Mouse (Mus musculus) adrenal gland, postnatal 10 days (tissue): Measurements from ENCODE around the gene Tlcd1. TPM values are rescaled to one million over a fixed set of nuclear protein-coding genes. Genes with fewer than 3 reads are reported as not detected.
"Not testable (repeated sequence)": the region's sequence is repeated elsewhere in the genome, so short reads cannot be mapped to it uniquely, and the experiment has no call there.

ENCODE experiments used
- DNase-seq: peaks from one replicate; pipeline ENCODE4 v3.0.0; 2021; ENCODE audit warnings: mixed read lengths
- total RNA-seq, 2 experiments: library from RNA; stranded (reverse); gene quantifications; 2 replicates each; pipeline ENCODE4 v1.2.3; 2021

The Tlcd1 gene
- total RNA-seq, 2 experiments from 2014 or later, result 34.4 to 45.6 TPM

DNA sequence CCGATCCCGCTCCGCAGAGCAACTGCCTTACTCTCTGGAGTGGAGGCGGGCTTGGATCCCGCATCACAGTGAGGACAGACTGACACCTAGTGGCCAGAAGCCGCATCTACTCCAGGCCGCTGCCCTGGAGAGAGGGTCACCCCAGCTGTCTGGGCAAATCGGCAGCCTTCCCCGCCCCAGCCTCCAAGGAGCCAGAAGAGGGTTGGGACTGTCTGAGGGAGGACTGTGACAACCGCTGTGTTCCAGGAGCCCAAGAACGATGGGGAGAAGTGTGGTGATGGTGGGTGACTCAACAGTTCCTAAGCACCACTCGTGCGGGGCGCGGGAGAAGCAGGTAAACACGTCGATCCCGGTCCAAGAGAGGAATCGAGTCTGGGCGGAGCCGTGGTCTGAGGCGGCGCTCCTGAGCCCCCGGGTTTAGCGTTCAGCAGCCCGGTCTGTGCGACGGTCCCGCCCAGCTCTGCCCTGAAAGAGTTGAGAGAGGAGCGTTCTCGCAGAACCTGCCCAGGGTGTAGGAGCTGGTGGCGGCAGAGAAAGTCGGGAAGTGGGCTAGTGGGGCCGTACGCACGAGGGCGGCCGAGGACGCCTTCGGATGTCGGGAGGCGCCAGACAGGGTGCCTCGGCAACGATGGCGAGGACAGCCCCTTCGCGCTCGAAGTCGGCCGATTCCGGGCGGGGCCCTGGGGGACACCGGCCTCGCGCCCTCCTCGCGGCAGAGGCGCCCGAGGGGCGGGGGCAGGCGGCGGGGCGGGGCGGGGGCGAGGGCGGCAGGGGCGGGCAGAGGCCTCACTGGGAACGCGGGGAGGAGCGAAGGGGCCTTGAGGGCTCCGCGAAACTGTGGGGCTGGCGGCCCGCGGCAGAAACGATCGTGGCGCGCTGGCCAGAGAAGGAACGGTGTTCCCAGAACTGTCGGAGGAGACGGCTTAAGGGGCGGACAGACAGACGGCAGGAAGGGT, 1.7 kb downstream of the Tlcd1 start:
- peak; percentile 97 for DNase-seq

DNA sequence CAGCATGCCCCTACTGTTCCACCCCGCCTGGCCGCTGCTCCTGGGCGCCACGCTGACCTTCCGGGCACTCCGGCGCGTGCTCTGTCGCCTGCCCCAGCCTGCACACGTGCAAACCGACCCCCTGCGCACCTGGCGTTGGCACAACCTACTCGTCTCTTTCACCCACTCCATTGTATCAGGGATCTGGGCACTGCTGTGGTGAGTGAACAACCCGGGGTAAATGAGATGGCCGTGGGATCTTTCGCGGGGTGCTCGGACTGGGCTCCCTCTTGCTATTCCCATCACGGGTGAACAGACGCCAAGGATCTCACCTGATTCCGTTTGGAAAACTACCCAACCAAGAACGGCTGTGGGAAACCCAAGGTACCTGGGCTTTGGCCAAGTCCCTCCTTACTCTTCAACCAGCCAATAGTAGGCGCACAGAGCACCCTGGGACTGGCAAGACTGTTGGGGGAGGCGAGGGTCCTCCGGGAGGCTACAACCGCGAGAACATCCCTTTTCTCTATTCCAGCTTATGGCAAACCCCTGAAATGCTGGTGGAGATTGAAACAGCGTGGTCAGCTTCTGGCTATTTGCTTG, 2.4 kb downstream of the Tlcd1 start:
- peak; percentile 82 for DNase-seq

DNA sequence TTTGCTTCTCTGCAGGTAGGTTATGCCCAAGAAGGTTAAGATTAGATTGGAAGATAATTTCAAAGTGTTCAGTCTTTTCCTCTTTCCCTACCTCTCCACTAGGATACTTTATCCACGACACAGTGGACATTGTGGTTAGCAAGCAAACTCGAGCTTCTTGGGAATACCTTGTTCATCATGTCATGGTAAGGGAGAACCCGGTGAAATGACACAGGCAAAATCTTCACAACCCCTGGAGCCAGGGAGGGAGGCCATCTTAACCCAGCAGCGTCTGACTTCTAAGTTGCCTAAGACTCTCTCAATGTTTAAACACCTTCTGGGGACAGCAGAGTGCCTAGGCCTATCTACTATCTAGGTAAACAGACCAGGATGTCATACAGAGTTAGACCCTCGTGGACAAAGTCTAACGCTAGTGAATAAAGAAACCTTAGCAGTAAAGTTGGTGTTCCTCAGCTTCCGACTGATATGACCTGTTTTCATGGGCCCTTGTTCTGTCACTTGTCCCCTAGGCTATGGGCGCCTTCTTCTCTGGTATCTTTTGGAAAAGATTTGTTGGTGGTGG, 3.0 kb downstream of the Tlcd1 start:
- no peak for DNase-seq

DNA sequence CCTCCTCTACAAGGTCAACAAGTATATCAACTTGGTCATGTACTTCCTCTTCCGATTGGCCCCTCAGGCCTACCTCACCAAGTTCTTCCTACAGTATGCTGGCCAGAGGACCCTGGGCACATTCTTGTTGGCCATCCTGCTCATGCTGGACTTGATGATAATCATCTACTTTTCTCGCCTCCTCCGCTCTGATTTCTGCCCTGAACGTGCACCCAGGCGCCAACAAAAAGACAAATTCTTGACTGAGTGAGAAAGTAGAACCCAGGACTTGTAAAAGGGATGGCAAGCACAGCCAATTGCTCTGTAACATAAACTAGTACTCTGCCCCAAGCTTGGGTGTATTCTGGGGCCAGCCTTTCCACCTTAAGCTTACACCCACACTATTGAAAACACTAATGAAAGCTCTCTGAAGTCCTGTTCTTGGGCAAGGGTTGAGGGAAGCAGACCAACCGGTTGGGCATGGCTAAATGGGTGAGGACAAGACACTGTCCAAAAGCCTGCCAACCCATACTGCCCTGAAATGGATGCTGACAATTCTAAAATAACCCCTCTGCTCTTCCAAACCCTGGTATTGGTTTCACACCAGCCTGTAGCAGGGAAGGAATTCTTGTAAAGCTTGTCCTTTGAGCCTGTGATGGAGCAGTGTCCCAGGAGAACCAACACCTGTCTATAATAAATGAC, 3.7 kb downstream of the Tlcd1 start:
- DNase-seq, result no peak

DNA sequence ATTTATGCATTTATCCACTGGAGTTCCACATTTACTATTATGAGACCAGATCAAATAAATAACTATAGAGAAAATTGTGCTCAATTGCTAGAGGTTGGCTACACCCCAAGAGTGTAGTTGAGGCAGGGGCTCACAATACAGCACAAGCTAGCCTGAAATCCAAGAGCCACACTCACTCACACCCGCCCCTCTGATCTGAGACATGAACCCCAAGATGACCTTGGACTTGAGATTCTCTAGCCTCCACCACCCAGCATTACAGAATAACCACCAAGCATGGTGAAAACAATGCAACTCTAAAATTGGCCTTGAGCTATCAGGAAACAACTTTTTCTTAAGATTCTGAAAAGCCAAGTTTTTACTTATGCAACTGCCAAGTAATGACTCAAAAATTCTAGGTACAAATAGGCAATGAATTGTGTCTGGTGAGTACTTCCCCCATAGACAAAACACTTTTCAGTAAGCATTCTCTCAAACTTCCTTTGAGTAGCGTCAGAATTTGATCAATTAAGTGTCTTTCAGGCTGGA, 5.4 kb downstream of the Tlcd1 start:
- DNase-seq, result no peak

DNA sequence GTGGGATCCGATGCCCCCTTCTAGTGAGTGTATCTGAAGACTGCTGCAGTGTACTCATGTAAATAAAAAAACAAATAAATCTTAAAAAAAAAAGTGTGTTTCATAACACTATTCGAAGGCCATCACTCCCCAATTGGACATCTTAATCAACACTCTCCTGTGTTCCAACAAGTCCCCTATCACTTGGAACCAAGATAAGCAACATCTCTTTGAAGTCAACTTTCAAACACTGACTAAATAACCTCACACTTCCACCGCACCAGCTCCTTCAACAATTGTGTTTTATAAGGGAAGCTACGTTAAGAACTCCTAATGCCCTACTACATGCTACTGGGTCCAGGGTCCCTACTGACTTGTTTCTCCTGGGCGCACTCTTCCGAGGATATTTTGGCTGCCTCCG, 5.9 kb downstream of the Tlcd1 start:
- DNase-seq, result no peak

DNA sequence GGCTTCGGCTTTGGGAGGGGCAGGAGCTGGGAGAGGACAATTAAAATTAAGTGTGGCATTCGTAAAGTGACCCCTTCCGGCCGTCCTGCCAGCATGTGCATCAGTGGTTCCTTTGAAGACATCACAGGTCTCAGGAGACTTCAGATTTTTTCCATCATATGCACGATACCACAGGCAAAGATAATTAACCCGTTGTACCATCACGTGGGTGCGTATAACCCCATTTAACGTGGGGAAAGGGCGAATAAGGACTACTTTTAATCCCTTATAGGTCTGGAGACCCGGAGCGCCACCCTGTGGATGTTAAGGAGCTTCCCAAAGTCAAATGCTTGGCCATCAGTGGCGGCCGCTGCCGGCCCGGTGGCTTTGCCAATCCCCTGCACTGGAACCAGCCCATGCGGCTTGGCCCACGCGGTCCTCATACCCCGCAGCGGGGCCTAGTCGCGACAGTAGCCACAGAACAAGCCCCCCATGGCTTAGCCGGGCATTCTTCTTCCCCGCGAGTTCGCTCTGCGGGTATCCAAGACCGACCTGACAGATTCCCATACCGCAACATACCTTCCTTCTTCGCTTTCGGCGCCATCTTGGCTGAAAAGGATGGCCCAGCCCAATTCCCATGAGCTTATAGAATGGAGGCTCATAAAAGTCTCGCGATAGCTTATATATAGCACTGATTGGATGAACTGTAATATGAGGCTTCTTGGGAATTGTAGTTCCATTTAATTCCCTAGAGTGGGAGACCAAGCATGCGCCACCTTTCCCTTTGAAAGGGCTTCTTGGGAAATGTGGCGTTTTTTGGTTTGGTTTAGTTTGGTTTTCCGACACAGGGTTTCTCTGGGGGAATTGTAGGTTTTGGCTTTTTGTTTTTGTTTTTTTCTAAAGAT, 6.7 kb downstream of the Tlcd1 start, which contains the start of gene Rpl23a:
Gene Rpl23a (minus strand): TSS at position 624 of the 884 bp plus-strand sequence.
- DNase-seq, result peak; percentile 85

DNA sequence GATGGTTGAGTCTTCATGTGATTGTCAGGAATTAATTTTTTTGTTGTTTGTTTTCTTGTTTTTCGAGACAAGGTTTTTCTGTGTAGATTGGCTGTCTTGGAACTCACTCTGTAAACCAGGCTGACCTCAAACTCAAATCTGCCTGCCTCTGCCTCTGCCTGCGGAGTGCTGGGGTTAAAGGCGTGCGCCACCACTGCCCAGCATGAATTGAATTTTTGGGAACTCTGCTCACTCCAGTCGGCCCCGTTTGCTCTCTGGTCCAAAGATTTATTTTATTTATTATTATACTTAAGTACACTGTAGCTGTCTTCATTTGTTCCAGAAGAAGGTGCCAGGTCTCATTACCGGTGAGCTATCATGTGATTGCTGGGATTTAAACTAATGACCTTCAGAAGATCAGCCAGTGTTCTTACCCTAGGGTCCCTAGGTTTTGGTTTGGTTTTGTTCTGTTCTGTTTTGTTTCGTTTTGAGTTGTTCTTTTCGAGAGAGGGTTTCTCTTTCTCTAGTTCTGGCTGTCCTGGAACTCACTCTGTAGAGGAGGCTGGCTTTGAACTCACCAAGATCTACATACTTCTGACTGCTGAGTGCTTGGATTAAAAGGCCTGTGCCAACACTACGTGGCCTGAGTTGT, 7.5 kb downstream of the Tlcd1 start:
- DNase-seq, result no peak

DNA sequence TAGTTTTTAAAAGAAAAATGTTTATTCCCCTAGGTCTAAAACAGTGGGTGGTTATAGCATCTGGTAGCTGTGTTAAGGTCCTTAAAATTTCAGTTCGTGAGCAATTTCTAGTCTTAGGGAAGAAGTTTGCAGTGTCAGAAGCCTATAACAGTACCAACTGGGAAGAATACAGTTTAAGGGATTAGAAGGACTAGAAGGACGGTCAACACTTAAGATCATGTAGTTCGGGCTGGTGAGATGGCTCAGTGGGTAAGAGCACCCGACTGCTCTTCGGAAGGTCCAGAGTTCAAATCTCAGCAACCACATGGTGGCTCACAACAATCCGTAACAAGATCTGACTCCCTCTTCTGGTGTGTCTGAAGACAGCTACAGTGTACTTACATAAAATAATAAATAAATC, 8.2 kb downstream of the Tlcd1 start:
- not testable (repeated sequence) for DNase-seq

DNA sequence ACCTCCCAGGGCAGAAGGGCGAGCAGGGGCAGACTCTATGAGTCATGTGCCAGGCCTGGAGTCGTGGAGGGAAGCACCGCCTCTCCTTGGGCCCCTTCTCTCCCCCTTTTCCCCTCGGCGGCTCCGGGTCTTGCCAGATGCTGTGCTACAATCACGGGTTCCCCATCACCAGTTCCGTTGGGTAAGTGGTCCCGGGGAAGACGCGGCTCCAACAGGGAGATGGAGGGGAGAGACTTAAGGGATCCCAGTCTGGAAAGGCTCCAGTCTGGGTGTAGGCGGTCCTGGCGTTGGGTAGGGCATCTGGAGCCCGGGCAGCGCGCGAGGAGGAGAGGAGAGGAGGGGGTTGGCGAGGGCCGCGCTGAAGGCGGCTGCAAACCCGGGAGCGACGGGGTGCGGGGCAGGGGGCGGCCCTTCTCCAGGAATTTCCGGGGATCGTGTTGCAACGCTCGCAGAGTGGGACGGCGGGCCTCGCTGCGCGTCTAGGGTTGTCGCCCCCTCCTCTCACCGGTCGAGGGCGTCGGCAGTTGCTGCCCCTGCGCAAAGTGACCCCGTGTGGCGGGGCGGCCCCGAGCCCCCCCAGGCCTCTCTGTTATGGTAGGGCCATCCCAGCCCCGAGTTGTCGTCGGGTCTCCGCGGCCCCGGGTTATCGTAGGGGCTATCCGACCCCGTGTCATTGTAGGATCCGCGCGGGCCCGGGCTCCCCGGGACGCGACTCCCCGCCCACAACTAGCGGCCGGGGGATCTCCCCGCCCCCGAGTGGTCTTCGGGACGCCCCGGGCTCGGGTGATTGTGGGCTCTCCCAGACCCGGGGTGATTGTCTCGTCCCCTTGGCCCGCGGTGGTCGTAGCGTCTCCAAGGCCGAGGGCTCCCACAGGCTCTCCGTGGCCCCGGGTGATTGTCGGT, 12.1 kb downstream of the Tlcd1 start, which contains the start of gene Rab34:
Gene Rab34 (plus strand): TSS at position 100 of the 903 bp plus-strand sequence.
- DNase-seq, result peak; percentile 89

DNA sequence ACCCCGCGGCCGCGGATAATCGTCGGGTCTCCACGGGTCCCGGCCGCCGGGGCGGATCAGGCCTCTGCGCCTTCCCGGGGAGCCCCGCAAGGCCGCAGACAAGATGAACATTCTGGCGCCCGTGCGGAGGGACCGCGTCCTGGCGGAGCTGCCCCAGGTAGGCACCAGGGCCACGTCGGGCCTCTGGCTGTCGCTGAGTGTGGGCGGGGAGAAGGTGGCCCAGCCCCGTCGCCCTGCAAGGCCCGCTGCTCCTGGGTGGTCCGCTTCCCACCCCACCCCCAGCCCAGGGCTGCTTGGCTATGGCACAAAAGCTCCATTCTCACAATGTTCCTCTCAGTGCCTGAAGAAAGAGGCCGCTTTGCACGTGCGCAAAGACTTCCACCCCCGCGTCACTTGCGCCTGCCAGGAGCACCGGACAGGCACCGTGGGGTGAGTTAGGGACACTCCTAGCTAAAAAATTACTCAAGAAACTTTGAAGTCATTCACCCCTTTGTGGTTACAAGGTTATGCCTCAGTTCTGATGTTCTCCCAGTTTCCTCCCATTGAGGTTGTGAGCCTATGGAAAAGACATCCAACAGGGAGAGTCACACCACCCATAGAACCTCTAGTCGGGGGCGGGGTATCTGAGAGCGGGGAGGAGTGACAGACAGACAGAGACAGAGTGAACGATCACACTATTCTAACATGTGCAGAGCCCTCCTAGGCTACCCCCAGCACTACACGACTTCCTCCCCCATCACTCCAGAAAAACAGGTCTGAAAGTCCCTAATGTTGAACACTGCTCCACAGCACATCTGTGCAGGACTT, 12.9 kb downstream of the Tlcd1 start:
- DNase-seq, result peak; percentile 83

DNA sequence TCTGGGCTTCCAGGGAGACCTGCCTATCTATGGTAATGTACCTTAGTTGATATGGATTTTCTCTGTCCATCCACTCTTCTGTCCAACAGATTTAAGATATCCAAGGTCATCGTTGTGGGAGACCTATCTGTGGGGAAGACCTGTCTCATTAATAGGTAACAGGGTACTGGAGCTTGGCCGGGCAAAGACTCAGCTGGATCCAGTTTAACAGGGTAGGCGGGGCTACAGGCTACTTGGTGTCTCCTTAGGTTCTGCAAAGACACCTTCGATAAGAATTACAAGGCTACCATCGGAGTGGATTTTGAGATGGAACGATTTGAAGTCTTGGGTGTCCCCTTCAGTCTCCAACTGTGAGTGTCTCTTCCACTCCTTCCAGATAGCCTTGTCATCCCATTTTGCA, 13.5 kb downstream of the Tlcd1 start:
- no peak for DNase-seq

DNA sequence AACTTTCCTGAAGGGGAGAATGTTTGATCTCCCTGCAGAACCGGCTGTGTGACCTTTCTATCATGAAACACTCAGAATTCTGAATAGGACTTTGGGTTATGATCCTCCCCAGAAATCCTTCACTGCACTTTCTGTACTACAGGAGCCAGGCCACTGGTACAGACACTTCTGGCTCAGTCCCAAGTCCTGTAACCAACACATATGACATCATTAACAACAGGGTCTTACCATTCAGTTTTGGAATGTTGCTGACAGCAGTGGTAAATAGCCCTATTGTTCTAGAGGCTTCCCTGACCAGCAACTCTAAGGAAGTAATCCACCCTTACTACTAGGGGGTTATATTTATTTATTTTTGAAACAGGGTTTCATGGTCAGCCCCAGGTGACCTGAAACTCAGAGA, 16.6 kb downstream of the Tlcd1 start, which contains the start of gene Proca1:
Gene Proca1 (plus strand): TSS at position 280 of the 400 bp plus-strand sequence.
- no peak for DNase-seq

DNA sequence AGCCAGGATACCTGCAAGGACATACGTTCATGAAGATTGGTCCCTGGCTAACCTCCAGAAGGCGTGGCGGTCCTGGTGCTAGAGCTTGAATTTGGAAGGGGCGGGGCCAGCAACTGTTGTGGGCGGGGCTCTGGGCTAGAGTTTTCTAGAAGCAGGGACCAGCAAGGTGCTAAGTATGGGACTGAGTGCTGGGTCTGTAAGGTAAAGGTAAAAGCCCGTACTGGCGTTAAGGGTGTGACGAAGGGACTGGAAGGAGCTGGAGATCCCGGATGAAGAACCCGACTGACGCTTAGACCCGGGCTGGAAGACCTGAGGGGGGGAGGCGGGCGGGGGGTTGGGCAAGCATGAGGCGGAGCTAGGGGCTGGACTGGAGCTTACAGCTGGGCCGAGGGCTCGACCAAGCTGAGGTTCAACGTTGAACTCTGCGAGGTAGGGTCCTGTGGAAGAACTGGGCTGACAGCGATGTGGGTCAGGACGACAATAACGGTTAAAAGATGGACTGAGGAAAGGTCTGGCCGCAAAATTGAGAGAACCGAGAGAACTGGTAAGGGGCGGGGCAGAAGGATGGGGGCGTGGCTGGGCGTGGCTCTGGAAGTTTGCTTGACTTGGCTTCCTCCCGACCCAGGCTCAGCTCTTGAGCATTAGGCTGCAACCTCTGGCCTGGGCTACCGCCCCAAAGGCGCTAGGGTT, 18.0 kb downstream of the Tlcd1 start:
- DNase-seq, result peak; percentile 90

DNA sequence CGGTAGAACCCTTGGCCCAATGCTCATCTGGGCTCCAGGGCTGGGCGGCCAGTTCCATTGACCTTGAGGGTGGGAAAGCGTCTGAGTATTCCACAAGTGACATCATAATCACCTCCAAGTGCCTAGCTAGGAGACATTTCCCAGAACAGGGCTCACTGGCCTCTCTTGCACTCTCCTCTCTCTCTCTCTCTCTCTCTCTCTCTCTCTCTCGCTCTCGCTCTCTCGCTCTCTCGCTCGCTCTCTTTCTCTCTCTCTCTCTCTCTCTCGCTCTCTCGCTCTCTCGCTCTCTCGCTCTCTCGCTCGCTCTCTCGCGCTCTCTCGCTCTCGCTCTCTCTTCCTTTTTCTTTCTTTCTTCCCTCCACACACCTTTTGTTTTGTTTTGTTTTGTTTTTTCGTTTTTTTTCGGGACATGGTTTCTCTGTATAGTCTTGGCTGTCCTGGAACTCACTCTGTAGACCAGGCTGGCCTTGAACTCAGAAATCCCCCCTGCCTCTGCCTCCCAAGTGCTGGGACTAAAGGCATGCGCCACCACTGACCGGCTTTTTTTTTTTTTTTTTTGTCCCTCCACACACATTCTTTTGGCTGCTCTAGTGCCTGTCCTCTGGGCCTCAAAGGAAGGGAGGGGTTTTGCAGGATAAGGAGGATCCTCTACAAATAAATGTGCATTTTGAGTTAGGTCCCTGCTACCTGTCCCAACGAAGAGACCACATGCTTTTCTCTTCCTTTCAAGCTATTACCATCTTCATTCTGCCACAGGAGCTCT, 18.8 kb downstream of the Tlcd1 start:
- no peak for DNase-seq

DNA sequence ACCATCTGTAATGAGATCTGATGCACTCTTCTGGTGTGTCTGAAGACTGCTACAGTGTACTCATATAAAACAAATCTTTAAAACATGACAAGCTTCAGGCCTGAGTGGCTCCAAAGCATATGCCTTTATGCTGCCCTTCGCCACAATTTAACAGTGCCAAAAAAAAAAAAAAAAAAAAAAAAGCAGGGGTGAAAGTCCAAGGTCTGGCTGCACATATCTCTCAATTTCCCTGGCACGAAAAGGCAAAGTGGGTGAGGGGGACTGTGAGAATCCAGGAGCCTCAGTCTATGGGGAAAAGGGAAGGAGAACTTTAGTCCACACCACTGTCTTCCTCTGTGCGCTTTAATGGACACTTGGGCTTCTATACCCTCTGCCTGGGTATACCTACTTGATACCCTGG, 25.9 kb downstream of the Tlcd1 start:
- DNase-seq, result no peak

DNA sequence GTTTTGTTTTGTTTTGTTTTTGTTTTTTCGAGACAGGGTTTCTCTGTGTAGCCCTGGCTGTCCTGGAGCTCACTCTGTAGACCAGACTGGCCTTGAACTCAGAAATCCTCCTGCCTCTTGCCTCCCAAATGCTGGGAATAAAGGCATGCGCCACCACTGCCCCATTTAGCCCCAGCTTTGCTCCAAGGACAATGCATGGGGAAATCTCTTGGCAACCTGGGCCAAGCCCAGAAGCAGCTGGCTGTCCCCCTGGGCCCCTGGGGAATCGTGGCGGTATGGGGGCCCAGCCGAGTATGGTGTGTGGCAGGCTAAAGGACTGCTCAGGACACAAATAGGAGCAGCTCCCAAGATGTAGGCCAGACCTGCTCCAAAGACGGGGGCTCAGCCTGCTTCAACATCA, 27.8 kb downstream of the Tlcd1 start:
- peak; percentile 50 for DNase-seq
